Mouse (Mus musculus) brain, embryonic 18.5 days (tissue): ENCODE data around the gene Flcn.

Source experiments
- DNase-seq: peaks from one replicate; pipeline ENCODE4 v3.0.0-alpha.2; 2012; ENCODE audit warnings: low read depth, low spot score

The Flcn gene

GRCm38 (mm10) chr11:59805656-59806055 is 4.2 kb downstream of the Flcn start:
- no peak for DNase-seq

- DNase-seq = no peak
These were observed 4.6 kb downstream of the Flcn start for GRCm38 (mm10) chr11:59805256-59805655.

- no peak for DNase-seq
These were observed 5.3 kb downstream of the Flcn start for GRCm38 (mm10) chr11:59804409-59805110.

GRCm38 (mm10) chr11:59803516-59803915 is 6.3 kb downstream of the Flcn start:
- DNase-seq = no peak

GRCm38 (mm10) chr11:59801881-59802280 is 7.9 kb downstream of the Flcn start:
- DNase-seq = no peak

- no peak for DNase-seq
These were observed 9.4 kb downstream of the Flcn start for GRCm38 (mm10) chr11:59800412-59800811.

GRCm38 (mm10) chr11:59793390-59793789 is 16.4 kb downstream of the Flcn start:
- DNase-seq = no peak

- DNase-seq = no peak
These were observed 20.5 kb downstream of the Flcn start for GRCm38 (mm10) chr11:59789311-59789710.

GRCm38 (mm10) chr11:59787199-59787781 is 22.5 kb downstream of the Flcn start, which contains the start of gene Pld6:
Gene Pld6 (minus strand): TSS chr11:59787645.
- DNase-seq = no peak

- DNase-seq = no peak
These were observed 23.2 kb downstream of the Flcn start for GRCm38 (mm10) chr11:59786444-59787198.

GRCm38 (mm10) chr11:59783591-59783990 is 26.2 kb downstream of the Flcn start:
- no peak for DNase-seq

- no peak for DNase-seq
These were observed 27.7 kb downstream of the Flcn start for GRCm38 (mm10) chr11:59782091-59782590.

GRCm38 (mm10) chr11:59780241-59780640 is 29.6 kb downstream of the Flcn start:
- no peak for DNase-seq

GRCm38 (mm10) chr11:59779406-59779805 is 30.4 kb downstream of the Flcn start:
- DNase-seq = no peak

- no peak for DNase-seq
These were observed 31.0 kb downstream of the Flcn start for GRCm38 (mm10) chr11:59778874-59779223.

GRCm38 (mm10) chr11:59778181-59778873 is 31.5 kb downstream of the Flcn start:
- DNase-seq = no peak

- no peak for DNase-seq
These were observed 32.6 kb downstream of the Flcn start for GRCm38 (mm10) chr11:59777259-59777658.

GRCm38 (mm10) chr11:59775435-59776148 is 34.2 kb downstream of the Flcn start:
- DNase-seq = no peak

- DNase-seq = no peak
These were observed 35.3 kb downstream of the Flcn start for GRCm38 (mm10) chr11:59774522-59774921.

- DNase-seq = no peak
These were observed 36.9 kb downstream of the Flcn start for GRCm38 (mm10) chr11:59772902-59773301.

GRCm38 (mm10) chr11:59772291-59772690 is 37.5 kb downstream of the Flcn start:
- DNase-seq = no peak
